ENCODE assay signal across 30 mouse cellular contexts in the genomic region with DNA sequence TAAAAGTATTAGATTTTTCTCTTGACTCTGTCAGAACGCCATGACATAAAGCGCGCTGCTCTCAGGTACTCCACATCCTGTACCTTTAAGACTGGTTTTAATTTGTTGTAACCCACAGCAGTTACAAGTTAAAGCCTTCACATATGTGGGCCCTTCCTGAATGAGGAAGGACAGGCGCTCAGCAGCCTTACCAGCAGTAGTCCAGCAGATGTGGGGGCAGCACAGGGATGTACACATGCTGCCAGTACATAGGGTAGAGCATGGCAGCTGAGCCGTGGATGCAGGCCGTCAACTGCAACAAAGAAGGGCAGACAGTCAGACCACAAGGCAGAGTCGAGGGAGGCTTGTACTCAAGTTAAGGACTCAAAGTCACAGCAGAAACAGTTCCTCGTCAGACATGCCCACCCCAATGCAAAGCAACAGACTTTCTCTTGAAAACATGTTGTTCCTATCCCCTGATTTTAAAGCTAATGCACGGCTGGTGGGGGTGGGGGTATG.
DNase-seq lines count a peak whose midpoint lies in the region; ATAC-seq lines count a peak whose summit lies in the region.
"Had no signal": no experiment of that assay in that cellular context is flagged by ENCODE, and none has a peak within 500 bp of the region (broad histone marks: within the 10 kb centered on the region; RNA-seq: fewer than 3 reads in every experiment).

No protein-coding gene starts in this region.

- no peak overlapping the region for H3K9ac ChIP-seq in embryonic facial prominence, embryonic 13.5 days
- H3K9ac ChIP-seq in limb, embryonic 12.5 days (replicated peaks), result no peak overlapping the region
- H3K9ac ChIP-seq: forebrain, embryonic 15.5 days; heart, embryonic 15.5 days; liver, embryonic 12.5 days; liver, postnatal 0 days; midbrain, embryonic 13.5 days; neural tube, embryonic 15.5 days had no signal

- H3K4me1 ChIP-seq in heart, embryonic 10.5 days, result no peaks in the 10 kb centered on the region
- H3K4me1 ChIP-seq in embryonic facial prominence, embryonic 13.5 days, result peaks cover 5% of the 10 kb centered on the region; the same call in 1 of the 2 replicates
- peaks cover 8% of the 10 kb centered on the region for H3K4me1 ChIP-seq in limb, embryonic 12.5 days (replicated peaks)
- H3K4me1 ChIP-seq: heart, embryonic 15.5 days; neural tube, embryonic 15.5 days had no signal

- WGBS in heart, embryonic 10.5 days, result 83% methylated on average over 9 of the region's 9 CpGs
- WGBS in embryonic facial prominence, embryonic 13.5 days, result 33% methylated on average over 9 of the region's 9 CpGs
- WGBS in limb, embryonic 12.5 days, result 34% methylated on average over 9 of the region's 9 CpGs

- H3K9me3 ChIP-seq in heart, embryonic 10.5 days, result no peaks in the 10 kb centered on the region
- H3K9me3 ChIP-seq in embryonic facial prominence, embryonic 13.5 days, result no peaks in the 10 kb centered on the region
- H3K9me3 ChIP-seq in limb, embryonic 12.5 days, result no peaks in the 10 kb centered on the region
- H3K9me3 ChIP-seq: forebrain, embryonic 15.5 days; heart, embryonic 15.5 days; liver, embryonic 12.5 days; megakaryocyte, embryonic 14.5 days; midbrain, embryonic 13.5 days; neural tube, embryonic 15.5 days had no signal

- H3K27ac ChIP-seq in heart, embryonic 10.5 days, result no peak overlapping the region
- peak overlapping the region; percentile 44 for H3K27ac ChIP-seq in embryonic facial prominence, embryonic 13.5 days
- H3K27ac ChIP-seq in limb, embryonic 12.5 days, result peak overlapping the region; percentile 75
- H3K27ac ChIP-seq: forebrain, embryonic 15.5 days; heart, embryonic 15.5 days; liver, embryonic 12.5 days; midbrain, embryonic 13.5 days; neural tube, embryonic 15.5 days had no signal

- peak; percentile 71 for DNase-seq in heart, adult 11 months
- DNase-seq in heart, embryonic 10.5 days (ENCODE audit: low spot score), result no peak
- peak; percentile 4 for DNase-seq in ZHBTc4 (ENCODE audit: low read depth, low spot score)
- no peak for DNase-seq in left cerebral cortex, adult 11 months (ENCODE audit: low spot score)
- no peak for DNase-seq in cerebellum, adult 8-10 months
- DNase-seq: adrenal gland, adult 2 months; adrenal gland, postnatal 36 days; cerebellum, adult 18-20 months; cerebellum, postnatal 25 days; gastrocnemius, postnatal 10 days; kidney, adult 18-20 months; kidney, postnatal 36 days; left cerebral cortex, postnatal 4 days; liver, postnatal 0 days; lung, postnatal 4 days; retina, postnatal 1 day; right cerebral cortex, postnatal 14 days; thymus, postnatal 14 days had no signal

- H3K27me3 ChIP-seq in heart, embryonic 10.5 days (ENCODE audit: insufficient read depth, poor library complexity, severe bottlenecking), result no peaks in the 10 kb centered on the region
- no peaks in the 10 kb centered on the region for H3K27me3 ChIP-seq in embryonic facial prominence, embryonic 13.5 days
- no peaks in the 10 kb centered on the region for H3K27me3 ChIP-seq in limb, embryonic 12.5 days
- H3K27me3 ChIP-seq: forebrain, embryonic 15.5 days; heart, embryonic 15.5 days; liver, embryonic 12.5 days; megakaryocyte, embryonic 14.5 days; midbrain, embryonic 13.5 days; neural tube, embryonic 15.5 days had no signal

- H3K36me3 ChIP-seq in heart, embryonic 10.5 days, result no peaks in the 10 kb centered on the region
- peaks cover 5% of the 10 kb centered on the region; the same call in 1 of the 2 replicates for H3K36me3 ChIP-seq in embryonic facial prominence, embryonic 13.5 days
- no peaks in the 10 kb centered on the region for H3K36me3 ChIP-seq in limb, embryonic 12.5 days
- H3K36me3 ChIP-seq: forebrain, embryonic 15.5 days; heart, embryonic 15.5 days; midbrain, embryonic 13.5 days; neural tube, embryonic 15.5 days had no signal

- H3K4me2 ChIP-seq in embryonic facial prominence, embryonic 13.5 days, result no peak overlapping the region
- H3K4me2 ChIP-seq in limb, embryonic 12.5 days, result no peak overlapping the region
- H3K4me2 ChIP-seq: forebrain, embryonic 15.5 days; heart, embryonic 15.5 days; liver, embryonic 12.5 days; midbrain, embryonic 13.5 days; neural tube, embryonic 15.5 days had no signal

- no peak overlapping the region for H3K4me3 ChIP-seq in heart, embryonic 10.5 days
- H3K4me3 ChIP-seq in embryonic facial prominence, embryonic 13.5 days, result no peak overlapping the region
- no peak overlapping the region for H3K4me3 ChIP-seq in limb, embryonic 12.5 days (replicated peaks)
- H3K4me3 ChIP-seq: forebrain, embryonic 15.5 days; heart, embryonic 15.5 days; liver, embryonic 12.5 days; megakaryocyte, embryonic 14.5 days; midbrain, embryonic 13.5 days; neural tube, embryonic 15.5 days had no signal

- ATAC-seq in embryonic facial prominence, embryonic 13.5 days (ENCODE audit: insufficient number of reproducible peaks, insufficient read depth, low FRiP score, low TSS enrichment, low read depth), result no peak
- no peak for ATAC-seq in limb, embryonic 12.5 days (ENCODE audit: insufficient number of reproducible peaks, insufficient read depth, low FRiP score, low TSS enrichment, low read depth)
- ATAC-seq: activated CD4-positive, CD25-positive, alpha-beta regulatory T cell, adult 4 months; CD4-positive, CD25-positive, alpha-beta regulatory T cell, adult 4 months; forebrain, embryonic 15.5 days; hindbrain, embryonic 16.5 days; liver, embryonic 12.5 days; liver, postnatal 0 days; lung, postnatal 0 days; midbrain, embryonic 13.5 days had no signal

Comparison
In these comparisons a context has a peak if more than half of its experiments do, and no peak if none do; other contexts are left out.
1. DNase-seq: peak in heart, adult 11 months (single experiment) and ZHBTc4 (single experiment); none in heart, embryonic 10.5 days (single experiment), left cerebral cortex, adult 11 months (single experiment) and cerebellum, adult 8-10 months (single experiment).